Mouse (Mus musculus) bone marrow, adult 2 months (tissue): Measurements from ENCODE around the gene Slc6a1.

Experiments
- CTCF ChIP-seq: fragments of 200-500 bp; IDR thresholded peaks from 2 replicates; pipeline ENCODE4 v1.5.1; 2011; ENCODE audit warnings: low read length, control low read depth; ENCODE audit not compliant: control insufficient read depth, insufficient read depth
- POLR2A ChIP-seq: fragments of 200-500 bp; IDR thresholded peaks from 2 replicates; pipeline ENCODE4 v1.6.1; 2011; ENCODE audit warnings: low read depth, mild to moderate bottlenecking, control low read depth, low read length, borderline replicate concordance; ENCODE audit not compliant: control insufficient read depth

- TF ChIP-seq CTCF: no peak
- no peak for TF ChIP-seq POLR2A
Observed at GRCm38 (mm10) chr6:114363740-114364139, 81.3 kb downstream of the Slc6a1 start.
